Mouse (Mus musculus): ENCODE measurements at regions not wholly inside any gene's neighbourhood (a gene's known extent, or its start where the extent isn't known, plus 50 kb on each side); places are given as distances from the start of the nearest gene placed in this dataset.

DNA sequence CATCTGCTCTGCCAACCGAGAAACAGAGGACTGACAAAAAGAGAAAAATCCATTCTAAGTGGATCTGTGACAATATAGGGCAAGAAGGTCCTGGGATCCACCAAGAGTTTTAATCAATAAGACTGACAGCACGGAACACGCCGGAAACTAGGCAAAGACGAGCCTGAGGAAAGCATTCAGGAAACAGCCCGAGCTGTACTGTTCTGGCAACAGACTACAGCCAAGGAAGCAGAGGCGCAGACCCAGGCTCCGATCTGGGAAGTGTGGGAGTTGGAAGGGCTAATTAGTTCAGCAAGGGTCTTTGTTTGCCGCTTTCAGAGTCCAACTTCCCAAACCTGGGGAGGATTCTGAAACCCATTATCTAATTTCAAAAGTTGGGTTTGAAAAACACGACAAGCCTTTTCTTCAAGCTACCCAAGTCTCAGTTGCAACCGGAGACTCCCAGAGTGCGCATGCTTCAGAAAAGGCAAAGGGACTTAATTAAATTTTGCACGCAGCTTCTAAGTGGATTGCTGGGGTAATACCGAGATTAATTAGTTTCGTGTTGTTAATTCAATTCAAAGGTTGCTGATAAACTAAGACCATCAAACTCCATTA is 317.4 kb downstream of the Nedd1 start:
- no peaks in the 10 kb centered on the region for H3K27me3 ChIP-seq (ENCODE audit: control insufficient read depth in 1 of 2, insufficient read depth in 2 of 2, low read length in 2 of 2)
- TF ChIP-seq GATA1 (IDR thresholded peaks at IDR 0.05; ENCODE audit: low read depth, low read length) (no peak), NRF1 (IDR thresholded peaks at IDR 0.05; ENCODE audit: insufficient read depth, low read depth, low read length, poor library complexity, severe bottlenecking) (no peak), E2F4 (IDR thresholded peaks at IDR 0.05; ENCODE audit: borderline replicate concordance, low read depth, low read length) (no peak), EP300 (IDR thresholded peaks at IDR 0.05; ENCODE audit: low read depth in 1 of 2, low read length in 2 of 2) (no peak), HCFC1 (IDR thresholded peaks at IDR 0.05; ENCODE audit: low read depth, low read length) (no peak), BHLHE40 (IDR thresholded peaks at IDR 0.05; ENCODE audit: borderline replicate concordance, low read depth, low read length) (no peak), ZKSCAN1 (IDR thresholded peaks at IDR 0.05; ENCODE audit: low read depth, low read length) (no peak), ZMIZ1 (IDR thresholded peaks at IDR 0.05; ENCODE audit: low read depth, low read length) (no peak), TCF12 (IDR thresholded peaks at IDR 0.05; ENCODE audit: low read depth, low read length) (no peak)
- H3K4me3 ChIP-seq (ENCODE audit: control insufficient read depth in 1 of 2, insufficient read depth in 1 of 2, low read depth in 2 of 2, low read length in 2 of 2) = no peak overlapping the region
- H3K9ac ChIP-seq (ENCODE audit: control insufficient read depth, low read depth, low read length, poor library complexity, severe bottlenecking) = no peak overlapping the region
- DNase-seq (ENCODE audit: low read depth, low spot score) = no peak
- no peaks in the 10 kb centered on the region for H3K36me3 ChIP-seq (ENCODE audit: control insufficient read depth in 1 of 2, insufficient read depth in 2 of 2, low read length in 2 of 2)
- H3K27ac ChIP-seq (ENCODE audit: control insufficient read depth, low read depth, low read length) = no peak overlapping the region
- no peaks in the 10 kb centered on the region for H3K79me2 ChIP-seq (ENCODE audit: control insufficient read depth, insufficient read depth, low read length, poor library complexity)
- H3K9me3 ChIP-seq (replicated peaks; ENCODE audit: insufficient read depth, low read length) = no peaks in the 10 kb centered on the region
- H3K4me1 ChIP-seq (ENCODE audit: control insufficient read depth in 1 of 2, insufficient read depth in 2 of 2, low read length in 2 of 2) = no peaks in the 10 kb centered on the region

GRCm38 (mm10) chr10:92400587-92401090 is 321.6 kb downstream of the Nedd1 start:
- DNase-seq (ENCODE audit: low read depth, low spot score) = no peak
- Histone ChIP-seq H3K9me3 (replicated peaks; ENCODE audit: insufficient read depth, low read length) (no peaks in the 10 kb centered on the region), H3K4me3 (ENCODE audit: control insufficient read depth in 1 of 2, insufficient read depth in 1 of 2, low read depth in 2 of 2, low read length in 2 of 2) (no peak overlapping the region), H3K4me1 (ENCODE audit: control insufficient read depth in 1 of 2, insufficient read depth in 2 of 2, low read length in 2 of 2) (no peaks in the 10 kb centered on the region), H3K79me2 (ENCODE audit: control insufficient read depth, insufficient read depth, low read length, poor library complexity) (no peaks in the 10 kb centered on the region), H3K9ac (ENCODE audit: control insufficient read depth, low read depth, low read length, poor library complexity, severe bottlenecking) (no peak overlapping the region), H3K27ac (ENCODE audit: control insufficient read depth, low read depth, low read length) (no peak overlapping the region), H3K27me3 (ENCODE audit: control insufficient read depth in 1 of 2, insufficient read depth in 2 of 2, low read length in 2 of 2) (no peaks in the 10 kb centered on the region), H3K36me3 (ENCODE audit: control insufficient read depth in 1 of 2, insufficient read depth in 2 of 2, low read length in 2 of 2) (no peaks in the 10 kb centered on the region)
- TF ChIP-seq MAZ (IDR thresholded peaks at IDR 0.05; ENCODE audit: low read depth, low read length) = no peak
- no peak for TF ChIP-seq SIN3A (IDR thresholded peaks at IDR 0.05; ENCODE audit: low read length)
- TF ChIP-seq MYB (IDR thresholded peaks at IDR 0.05; ENCODE audit: low read depth, low read length) = no peak
- TF ChIP-seq MXI1 (IDR thresholded peaks at IDR 0.05; ENCODE audit: low read depth, low read length) = no peak
- TF ChIP-seq ELF1 (IDR thresholded peaks at IDR 0.05; ENCODE audit: low read depth, low read length) = no peak
- no peak for TF ChIP-seq HCFC1 (IDR thresholded peaks at IDR 0.05; ENCODE audit: low read depth, low read length)
- TF ChIP-seq MYC (IDR thresholded peaks at IDR 0.05; ENCODE audit: low read depth, low read length) = no peak
- TF ChIP-seq ZMIZ1 (IDR thresholded peaks at IDR 0.05; ENCODE audit: low read depth, low read length) = no peak
- TF ChIP-seq ZKSCAN1 (IDR thresholded peaks at IDR 0.05; ENCODE audit: low read depth, low read length) = no peak
- no peak for TF ChIP-seq RAD21 (IDR thresholded peaks at IDR 0.05; ENCODE audit: low read depth, low read length)
- no peak for TF ChIP-seq POLR2A (IDR thresholded peaks at IDR 0.05; ENCODE audit: control insufficient read depth in 1 of 2, insufficient read depth in 1 of 2, low read depth in 1 of 2, low read length in 2 of 2, poor library complexity in 1 of 2)
- TF ChIP-seq POLR2AphosphoS2 (IDR thresholded peaks at IDR 0.05; ENCODE audit: low read length) = no peak

All from MEL (cell line).